Mouse (Mus musculus) ES-E14 (cell line): Measurements from ENCODE around the gene Npr3. TPM values are rescaled to one million over a fixed set of nuclear protein-coding genes. Genes with fewer than 3 reads are reported as not detected.
A peak's percentile ranks its signal among the peaks of the same experiment; 100 is the strongest.

Experiments used
- DNase-seq: peaks from one replicate; pipeline ENCODE4 v3.0.0-alpha.2; 2013; ENCODE audit warnings: low read depth, low spot score
- H3K27ac ChIP-seq: 2 replicates; pipeline ENCODE4 v1.5.1; 2012; ENCODE audit warnings: low read depth, mild to moderate bottlenecking, low read length, moderate library complexity, mixed read lengths; ENCODE audit not compliant: poor library complexity, insufficient read depth, severe bottlenecking
- H3K36me3 ChIP-seq: 2 replicates; pipeline ENCODE4 v1.6.1; 2012; ENCODE audit warnings: mild to moderate bottlenecking, low read length, moderate library complexity, mixed read lengths; ENCODE audit not compliant: control insufficient read depth, poor library complexity, insufficient read depth, severe bottlenecking
- H3K4me1 ChIP-seq, 2 experiments: fragments of 150-350 bp in 1 of 2; sonication (generic) in 1 of 2; 2 replicates each; pipeline ENCODE4 v1.6.1; 2012; ENCODE audit warnings: low read length in 2 of 2, mild to moderate bottlenecking in 1 of 2, mixed read lengths in 1 of 2; ENCODE audit not compliant: control insufficient read depth in 2 of 2, insufficient read depth in 2 of 2, poor library complexity in 1 of 2
- H3K4me3 ChIP-seq, 2 experiments: fragments of 150-350 bp in 1 of 2; sonication (generic) in 1 of 2; 2 replicates each; pipeline ENCODE4 v1.5.1; 2012; ENCODE audit warnings: low read length in 2 of 2, low read depth in 1 of 2, mild to moderate bottlenecking in 1 of 2, mixed read lengths in 1 of 2; ENCODE audit not compliant: insufficient read depth in 1 of 2, poor library complexity in 1 of 2, severe bottlenecking in 1 of 2
- H3K9ac ChIP-seq: 2 replicates; pipeline ENCODE4 v1.6.1; 2012; ENCODE audit warnings: low read depth, mild to moderate bottlenecking, low read length, mixed read lengths; ENCODE audit not compliant: poor library complexity, insufficient read depth, severe bottlenecking
- H3K9me3 ChIP-seq: fragments of 150-350 bp; sonication (generic); 2 replicates; pipeline ENCODE4 v1.6.1; 2012; ENCODE audit warnings: low read depth, mild to moderate bottlenecking, low read length; ENCODE audit not compliant: control insufficient read depth, insufficient read depth
- CHD2 ChIP-seq: IDR thresholded peaks from 2 replicates; pipeline ENCODE4 v1.6.1; 2014; ENCODE audit warnings: mild to moderate bottlenecking, low read depth, low read length, inconsistent platforms
- HCFC1 ChIP-seq: IDR thresholded peaks from 2 replicates; pipeline ENCODE4 v1.6.1; 2012; ENCODE audit warnings: low read length, inconsistent platforms, borderline replicate concordance; ENCODE audit not compliant: insufficient read depth
- MAFK ChIP-seq: IDR thresholded peaks from 2 replicates; pipeline ENCODE4 v1.6.1; 2014; ENCODE audit warnings: mild to moderate bottlenecking, low read depth, low read length, inconsistent platforms; ENCODE audit not compliant: insufficient read depth
- ZC3H11A ChIP-seq: IDR thresholded peaks from 2 replicates; pipeline ENCODE4 v1.6.1; 2012; ENCODE audit warnings: low read depth, mild to moderate bottlenecking, inconsistent platforms, low read length, borderline replicate concordance
- ZNF384 ChIP-seq: IDR thresholded peaks from 2 replicates; pipeline ENCODE4 v1.6.1; 2012; ENCODE audit warnings: low read depth, low read length, inconsistent platforms
- in situ Hi-C, 2 experiments: fragments of 600-800 bp; cut with MboI; formaldehyde crosslinking; loops; one replicate each; pipeline ENCODE4 v1.15.1; 2025; ENCODE audit warnings: low sequenced_read_pairs in 2 of 2, inconsistent platforms in 1 of 2; ENCODE audit not compliant: unreplicated experiment in 2 of 2
- total RNA-seq: library from RNA; depleted of rRNA; stranded (reverse); fragments of 300-350 nt; gene quantifications from 2 replicates; pipeline ENCODE4 v1.2.3, GENCODE M21; 2012

Gene Npr3
- total RNA-seq, 1 experiment = 3.4 TPM

- in situ Hi-C loops = no loop called here
- H3K9ac ChIP-seq = no peak overlapping the region
- H3K4me1 ChIP-seq = no peaks in the 10 kb centered on the region
- no peak for DNase-seq
- no peak overlapping the region for H3K4me3 ChIP-seq
- no peaks in the 10 kb centered on the region for H3K9me3 ChIP-seq
- TF ChIP-seq ZC3H11A (no peak), CHD2 (no peak), ZNF384 (no peak), HCFC1 (no peak), MAFK (no peak)
- no peaks in the 10 kb centered on the region for H3K36me3 ChIP-seq
- no peak overlapping the region for H3K27ac ChIP-seq
Measured at GRCm38 (mm10) chr15:11914101-11914500, 7.0 kb upstream of the Npr3 start.

GRCm38 (mm10) chr15:11909875-11910274 lies 2.8 kb upstream of the Npr3 start:
- peak; percentile 12 for DNase-seq
- TF ChIP-seq ZC3H11A (0 out of 2 replicates have a peak, but pooled peaks have one; percentile 15), CHD2 (no peak)
- H3K4me3 ChIP-seq = no peak overlapping the region
- H3K36me3 ChIP-seq = no peaks in the 10 kb centered on the region
- H3K9me3 ChIP-seq = no peaks in the 10 kb centered on the region
- H3K27ac ChIP-seq = no peak overlapping the region
- H3K9ac ChIP-seq = no peak overlapping the region
- no peaks in the 10 kb centered on the region for H3K4me1 ChIP-seq
- in situ Hi-C loops = no loop called here

GRCm38 (mm10) chr15:11908166-11908565 lies 1.1 kb upstream of the Npr3 start:
- in situ Hi-C loops = no loop called here

GRCm38 (mm10) chr15:11906021-11906570 lies 991 bp downstream of the Npr3 start:
- TF ChIP-seq ZNF384 (peak; percentile 83), CHD2 (no peak), HCFC1 (no peak)
- Histone ChIP-seq H3K9me3 (no peaks in the 10 kb centered on the region), H3K36me3 (no peaks in the 10 kb centered on the region), H3K27ac (no peak overlapping the region), H3K4me1 (peaks cover 0 to 6% of the 10 kb centered on the region in 2 experiments; a peak in 2 of 4 replicates), H3K4me3 (peak overlapping the region; percentile 60 to 69; a peak in 3 of 4 replicates), H3K9ac (peak overlapping the region; percentile 51; the same call in 1 of the 2 replicates)
- in situ Hi-C loops = no loop called here
- DNase-seq = peak; percentile 27

More at GRCm38 (mm10) chr15:11908166-11908565, 1.1 kb upstream of the Npr3 start:
- Histone ChIP-seq H3K27ac (no peak overlapping the region), H3K4me3 (no peak overlapping the region), H3K9ac (no peak overlapping the region), H3K4me1 (peaks cover 0 to 6% of the 10 kb centered on the region in 2 experiments; a peak in 2 of 4 replicates), H3K9me3 (no peaks in the 10 kb centered on the region), H3K36me3 (no peaks in the 10 kb centered on the region)
- DNase-seq = no peak
- TF ChIP-seq ZNF384 = no peak
- no peak for TF ChIP-seq MAFK
- TF ChIP-seq HCFC1 = no peak
- TF ChIP-seq CHD2 = no peak
- TF ChIP-seq ZC3H11A = no peak

GRCm38 (mm10) chr15:11904848-11905672 lies 2.0 kb downstream of the Npr3 start:
- H3K9ac ChIP-seq = peak overlapping the region; percentile 61
- TF ChIP-seq MAFK (peak; percentile 14; the same call in 1 of the 2 replicates), ZC3H11A (no peak)
- no peaks in the 10 kb centered on the region for H3K9me3 ChIP-seq
- no peaks in the 10 kb centered on the region for H3K36me3 ChIP-seq
- peak overlapping the region; percentile 50 to 57 for H3K4me3 ChIP-seq
- in situ Hi-C loops = no loop called here
- no peak overlapping the region for H3K27ac ChIP-seq
- peak; percentile 20 for DNase-seq
- H3K4me1 ChIP-seq = peaks cover 0 to 6% of the 10 kb centered on the region in 2 experiments; a peak in 2 of 4 replicates
